Mouse (Mus musculus): Measurements from ENCODE around the gene Zmiz2. TPM values are rescaled to one million over a fixed set of nuclear protein-coding genes. Genes with fewer than 3 reads are reported as not detected.
A peak's percentile ranks its signal among the peaks of the same experiment; 100 is the strongest.
"Not testable (repeated sequence)": the region's sequence is repeated elsewhere in the genome, so short reads cannot be mapped to it uniquely, and the experiment has no call there.

The Zmiz2 gene
- polyA plus RNA-seq, 1 experiment from 2014 or later: 7.1 TPM

GRCm38 (mm10) chr11:6406251-6407161 is 17.6 kb downstream of the Zmiz2 start:
- H3K4me2 ChIP-seq (replicated peaks; ENCODE audit: low read depth): peak overlapping the region; percentile 36
- H3K27ac ChIP-seq (replicated peaks): peak overlapping the region; percentile 91
- peaks cover 19% of the 10 kb centered on the region for H3K4me1 ChIP-seq (replicated peaks; ENCODE audit: control insufficient read depth, insufficient read depth)
- DNase-seq (ENCODE audit: low spot score): peak; percentile 88
- H3K27me3 ChIP-seq (ENCODE audit: control insufficient read depth, insufficient read depth, low read length): no peaks in the 10 kb centered on the region
- H3K4me3 ChIP-seq (ENCODE audit: low read depth, low read length): no peak overlapping the region
- no peaks in the 10 kb centered on the region for H3K9me3 ChIP-seq (ENCODE audit: control insufficient read depth, low read length)
- 0 out of 2 replicates have a peak overlapping the region, but pooled peaks have one; percentile 47 for H3K9ac ChIP-seq (ENCODE audit: low read length)
- WGBS: 25% methylated on average over 14 of the region's 14 CpGs
- peaks cover 24% of the 10 kb centered on the region for H3K36me3 ChIP-seq (ENCODE audit: control insufficient read depth, insufficient read depth, low read length)
- TF ChIP-seq EP300 (optimal IDR thresholded peaks at IDR 0.05) (peak; percentile 89), CTCF (IDR thresholded peaks at IDR 0.05; ENCODE audit: low read depth) (0 out of 2 replicates have a peak, but pooled peaks have one; percentile 1)
- peak; percentile 88 for ATAC-seq (ENCODE audit: low FRiP score, low TSS enrichment)

GRCm38 (mm10) chr11:6407162-6407621 is 18.3 kb downstream of the Zmiz2 start:
- TF ChIP-seq EP300 (optimal IDR thresholded peaks at IDR 0.05) (no peak), CTCF (IDR thresholded peaks at IDR 0.05; ENCODE audit: low read depth) (no peak)
- Histone ChIP-seq H3K27me3 (ENCODE audit: control insufficient read depth, insufficient read depth, low read length) (no peaks in the 10 kb centered on the region), H3K4me1 (replicated peaks; ENCODE audit: control insufficient read depth, insufficient read depth) (peaks cover 19% of the 10 kb centered on the region), H3K9ac (ENCODE audit: low read length) (no peak overlapping the region), H3K36me3 (ENCODE audit: control insufficient read depth, insufficient read depth, low read length) (peaks cover 24% of the 10 kb centered on the region), H3K4me2 (replicated peaks; ENCODE audit: low read depth) (no peak overlapping the region), H3K27ac (replicated peaks) (peak overlapping the region; percentile 91; the same call in 1 of the 2 replicates), H3K9me3 (ENCODE audit: control insufficient read depth, low read length) (no peaks in the 10 kb centered on the region), H3K4me3 (ENCODE audit: low read depth, low read length) (no peak overlapping the region)
- no peak for DNase-seq (ENCODE audit: low spot score)
- no peak for ATAC-seq (ENCODE audit: low FRiP score, low TSS enrichment)
- 82% methylated on average over 3 of the region's 3 CpGs for WGBS

GRCm38 (mm10) chr11:6410050-6410602 is 21.3 kb downstream of the Zmiz2 start:
- Histone ChIP-seq H3K9ac (ENCODE audit: low read length) (no peak overlapping the region), H3K4me3 (ENCODE audit: low read depth, low read length) (no peak overlapping the region), H3K4me2 (replicated peaks; ENCODE audit: low read depth) (no peak overlapping the region), H3K27me3 (ENCODE audit: control insufficient read depth, insufficient read depth, low read length) (no peaks in the 10 kb centered on the region), H3K4me1 (replicated peaks; ENCODE audit: control insufficient read depth, insufficient read depth) (peaks cover 14% of the 10 kb centered on the region), H3K27ac (replicated peaks) (no peak overlapping the region), H3K9me3 (ENCODE audit: control insufficient read depth, low read length) (no peaks in the 10 kb centered on the region), H3K36me3 (ENCODE audit: control insufficient read depth, insufficient read depth, low read length) (peaks cover 2% of the 10 kb centered on the region; the same call in 1 of the 2 replicates)
- no peak for TF ChIP-seq EP300 (optimal IDR thresholded peaks at IDR 0.05)
- DNase-seq (ENCODE audit: low spot score) (no peak), ATAC-seq (ENCODE audit: low FRiP score, low TSS enrichment) (no peak)
- 56% methylated on average over 5 of the region's 5 CpGs for WGBS

- 84% methylated on average over 5 of the region's 5 CpGs for whole genome bisulfite sequencing
- not testable (repeated sequence) for H3K27me3 ChIP-seq (ENCODE audit: control insufficient read depth, insufficient read depth, low read length); H3K27ac ChIP-seq (replicated peaks)
Measured at GRCm38 (mm10) chr11:6410755-6411154, 21.9 kb downstream of the Zmiz2 start.

GRCm38 (mm10) chr11:6411684-6412083 is 22.8 kb downstream of the Zmiz2 start:
- Histone ChIP-seq H3K4me1 (replicated peaks; ENCODE audit: control insufficient read depth, insufficient read depth) (peaks cover 5% of the 10 kb centered on the region), H3K36me3 (ENCODE audit: control insufficient read depth, insufficient read depth, low read length) (no peaks in the 10 kb centered on the region), H3K27ac (replicated peaks) (no peak overlapping the region), H3K27me3 (ENCODE audit: control insufficient read depth, insufficient read depth, low read length) (no peaks in the 10 kb centered on the region), H3K9me3 (ENCODE audit: control insufficient read depth, low read length) (no peaks in the 10 kb centered on the region), H3K9ac (ENCODE audit: low read length) (no peak overlapping the region), H3K4me2 (replicated peaks; ENCODE audit: low read depth) (no peak overlapping the region), H3K4me3 (ENCODE audit: low read depth, low read length) (no peak overlapping the region)
- WGBS: 4% methylated on average over 5 of the region's 5 CpGs
- TF ChIP-seq EP300 (optimal IDR thresholded peaks at IDR 0.05) (no peak), CTCF (IDR thresholded peaks at IDR 0.05; ENCODE audit: low read depth) (peak; percentile 89)
- ATAC-seq (ENCODE audit: low FRiP score, low TSS enrichment): no peak
- peak; percentile 80 for DNase-seq (ENCODE audit: low spot score)

More at GRCm38 (mm10) chr11:6410755-6411154, 21.9 kb downstream of the Zmiz2 start:
- DNase-seq (ENCODE audit: low spot score); H3K36me3 ChIP-seq (ENCODE audit: control insufficient read depth, insufficient read depth, low read length); ATAC-seq (ENCODE audit: low FRiP score, low TSS enrichment); H3K9me3 ChIP-seq (ENCODE audit: control insufficient read depth, low read length); H3K9ac ChIP-seq (ENCODE audit: low read length); H3K4me3 ChIP-seq (ENCODE audit: low read depth, low read length); H3K4me1 ChIP-seq (replicated peaks; ENCODE audit: control insufficient read depth, insufficient read depth); H3K4me2 ChIP-seq (replicated peaks; ENCODE audit: low read depth): not testable (repeated sequence)

- Histone ChIP-seq H3K36me3 (ENCODE audit: control insufficient read depth, insufficient read depth, low read length) (no peaks in the 10 kb centered on the region; the same call in 1 of the 2 replicates), H3K4me3 (ENCODE audit: low read depth, low read length) (no peak overlapping the region), H3K9ac (ENCODE audit: low read length) (no peak overlapping the region), H3K27ac (replicated peaks) (no peak overlapping the region), H3K9me3 (ENCODE audit: control insufficient read depth, low read length) (no peaks in the 10 kb centered on the region), H3K4me1 (replicated peaks; ENCODE audit: control insufficient read depth, insufficient read depth) (peaks cover 4% of the 10 kb centered on the region; the same call in 1 of the 2 replicates), H3K4me2 (replicated peaks; ENCODE audit: low read depth) (no peak overlapping the region), H3K27me3 (ENCODE audit: control insufficient read depth, insufficient read depth, low read length) (no peaks in the 10 kb centered on the region)
- 94% methylated on average over 12 of the region's 12 CpGs for whole genome bisulfite sequencing
- DNase-seq (ENCODE audit: low spot score): no peak
- no peak for TF ChIP-seq EP300 (optimal IDR thresholded peaks at IDR 0.05)
- TF ChIP-seq CTCF (IDR thresholded peaks at IDR 0.05; ENCODE audit: low read depth): no peak
- no peak for ATAC-seq (ENCODE audit: low FRiP score, low TSS enrichment)
Measured at GRCm38 (mm10) chr11:6413264-6413663, 24.4 kb downstream of the Zmiz2 start.
